ENCODE assay signal across 9 mouse cellular contexts in genomic region chr5:119672348-119672983, GRCm38 (mm10). TPM values are rescaled to one million over a fixed set of nuclear protein-coding genes. Genes with fewer than 3 reads are reported as not detected.
DNase-seq lines count a peak whose midpoint lies in the region; ATAC-seq and TF ChIP-seq lines count a peak whose summit lies in the region.
"Had no signal": no experiment of that assay in that cellular context is flagged by ENCODE, and none has a peak within 500 bp of the region (broad histone marks: within the 10 kb centered on the region; RNA-seq: fewer than 3 reads in every experiment).

No protein-coding gene starts in this region.

- H3K27ac ChIP-seq in heart, embryonic 11.5 days (ENCODE audit: low read depth, low read length), result peak overlapping the region; percentile 88
- H3K27ac ChIP-seq in heart, embryonic 15.5 days, result peak overlapping the region; percentile 89; the same call in 1 of the 2 replicates
- H3K27ac ChIP-seq in liver, postnatal 0 days (ENCODE audit: low read depth), result no peak overlapping the region

- H3K27me3 ChIP-seq in heart, embryonic 11.5 days (ENCODE audit: control insufficient read depth, insufficient read depth, low read length), result peaks cover 59% of the 10 kb centered on the region
- peaks cover 83% of the 10 kb centered on the region for H3K27me3 ChIP-seq in E14TG2a.4 (ENCODE audit: insufficient read depth, low read length)
- peaks cover 78% of the 10 kb centered on the region for H3K27me3 ChIP-seq in heart, embryonic 15.5 days
- H3K27me3 ChIP-seq in liver, postnatal 0 days (ENCODE audit: insufficient read depth, low read length), result peaks cover 75% of the 10 kb centered on the region

- ATAC-seq in heart, embryonic 11.5 days (replicated peaks; ENCODE audit: insufficient number of reproducible peaks, low FRiP score, low TSS enrichment), result no peak
- ATAC-seq in heart, embryonic 15.5 days (replicated peaks; ENCODE audit: insufficient number of reproducible peaks, insufficient read depth, low FRiP score, low read depth), result no peak
- no peak for ATAC-seq in liver, postnatal 0 days

- H3K9me3 ChIP-seq in heart, embryonic 11.5 days (replicated peaks; ENCODE audit: control insufficient read depth, low read length), result no peaks in the 10 kb centered on the region
- H3K9me3 ChIP-seq in E14TG2a.4 (ENCODE audit: low read length), result no peaks in the 10 kb centered on the region
- no peaks in the 10 kb centered on the region for H3K9me3 ChIP-seq in heart, embryonic 15.5 days (replicated peaks)
- H3K9me3 ChIP-seq in liver, postnatal 0 days (ENCODE audit: low read length), result no peaks in the 10 kb centered on the region

- H3K9ac ChIP-seq in heart, embryonic 11.5 days (ENCODE audit: low read depth, low read length), result peak overlapping the region; percentile 84
- H3K9ac ChIP-seq in heart, embryonic 15.5 days, result peak overlapping the region; percentile 58
- peak overlapping the region; percentile 16 for H3K9ac ChIP-seq in liver, postnatal 0 days (replicated peaks)

- H3K4me2 ChIP-seq in heart, embryonic 11.5 days, result peak overlapping the region; percentile 82
- peak overlapping the region; percentile 94 for H3K4me2 ChIP-seq in heart, embryonic 15.5 days
- H3K4me2 ChIP-seq in liver, postnatal 0 days (ENCODE audit: low read depth, low read length), result peak overlapping the region; percentile 71

- no peak for DNase-seq in heart, adult 11 months
- no peak for DNase-seq in liver, postnatal 0 days
- DNase-seq in c-Kit-positive CD71-positive TER-119-positive erythroid progenitor cells, embryonic 14.5 days (ENCODE audit: low spot score), result no peak
- DNase-seq in right cerebral cortex, postnatal 14 days, result no peak
- DNase-seq in adrenal gland, postnatal 4 days (ENCODE audit: low spot score in 2 of 2), result no peak

- no peak for TF ChIP-seq CTCF in E14TG2a.4 (conservative IDR thresholded peaks at IDR 0.05; ENCODE audit: low read length)
- no peak for TF ChIP-seq CTCF in liver, postnatal 0 days (IDR thresholded peaks at IDR 0.05; ENCODE audit: low read depth)

- under 1% methylated on average over 19 of the region's 19 CpGs for WGBS in heart, embryonic 11.5 days (ENCODE audit: insufficient replicate concordance)
- WGBS in heart, embryonic 15.5 days, result 4% methylated on average over 19 of the region's 19 CpGs
- WGBS in liver, postnatal 0 days (ENCODE audit: insufficient replicate concordance), result 3% methylated on average over 19 of the region's 19 CpGs

- no peaks in the 10 kb centered on the region for H3K36me3 ChIP-seq in heart, embryonic 11.5 days (ENCODE audit: control insufficient read depth, insufficient read depth, low read length)
- H3K36me3 ChIP-seq in E14TG2a.4 (ENCODE audit: insufficient read depth, low read length), result peaks cover 36% of the 10 kb centered on the region
- no peaks in the 10 kb centered on the region for H3K36me3 ChIP-seq in heart, embryonic 15.5 days
- no peaks in the 10 kb centered on the region for H3K36me3 ChIP-seq in liver, postnatal 0 days (replicated peaks; ENCODE audit: insufficient read depth, low read length)
- H3K36me3 ChIP-seq: G1E had no signal

- peak overlapping the region; percentile 62 for H3K4me3 ChIP-seq in heart, embryonic 11.5 days (ENCODE audit: low read depth, low read length)
- peak overlapping the region; percentile 80 for H3K4me3 ChIP-seq in E14TG2a.4 (replicated peaks; ENCODE audit: low read length)
- peak overlapping the region; percentile 46 for H3K4me3 ChIP-seq in heart, embryonic 15.5 days
- peak overlapping the region; percentile 36 for H3K4me3 ChIP-seq in liver, postnatal 0 days (ENCODE audit: low read depth, low read length)

- H3K4me1 ChIP-seq in heart, embryonic 11.5 days (ENCODE audit: control insufficient read depth, insufficient read depth, low read length), result peaks cover 30% of the 10 kb centered on the region
- peaks cover 80% of the 10 kb centered on the region for H3K4me1 ChIP-seq in E14TG2a.4 (replicated peaks; ENCODE audit: low read depth, low read length)
- peaks cover 30% of the 10 kb centered on the region for H3K4me1 ChIP-seq in heart, embryonic 15.5 days (replicated peaks)
- H3K4me1 ChIP-seq in liver, postnatal 0 days (ENCODE audit: insufficient read depth), result peaks cover 13% of the 10 kb centered on the region

- TF ChIP-seq EP300 in liver, postnatal 0 days (IDR thresholded peaks at IDR 0.05; ENCODE audit: low read depth), result no peak

RNA-seq across cellular contexts. Expression of gene Tbx3, which starts 2.0 kb away (rescaled TPM):
- polyA plus RNA-seq in heart, embryonic 11.5 days (2014; fragmentation: Nextera tagmentation; extraction: Ambion mirVana), result 12.8 and 14.5 TPM in 2 replicates
- 10.0 and 11.4 TPM in 2 replicates for polyA plus RNA-seq in heart, embryonic 15.5 days (2015; fragmentation: Nextera tagmentation; extraction: Ambion mirVana)
- 2.8 and 4.2 TPM in 2 replicates for polyA plus RNA-seq in liver, postnatal 0 days (2015; fragmentation: Nextera tagmentation; extraction: Ambion mirVana)
- total RNA-seq in adrenal gland, postnatal 4 days (2021), result 100 to 1,000 TPM; 179 to 231 TPM
- polyA plus RNA-seq: G1E had no signal

Comparison
In these comparisons a context has a peak if more than half of its experiments do, and no peak if none do; other contexts are left out.
1. H3K9ac ChIP-seq: peak in every context shown above with its lines; median percentile 84 in heart, embryonic 11.5 days; 58 in heart, embryonic 15.5 days; 16 in liver, postnatal 0 days.